Mouse (Mus musculus): ENCODE data around the gene Cecr2. TPM values are rescaled to one million over a fixed set of nuclear protein-coding genes. Genes with fewer than 3 reads are reported as not detected.

Gene Cecr2
- polyA plus RNA-seq, 1 experiment from 2014 or later, result 20.6 TPM

- H3K4me1 ChIP-seq (ENCODE audit: control insufficient read depth, insufficient read depth, low read length), result peaks cover 2% of the 10 kb centered on the region; the same call in 1 of the 2 replicates
- DNase-seq (ENCODE audit: low spot score, missing footprints) (no peak), ATAC-seq (ENCODE audit: low FRiP score) (no peak)
- no peak overlapping the region for H3K4me3 ChIP-seq (ENCODE audit: low read depth, low read length)
- H3K36me3 ChIP-seq (ENCODE audit: control insufficient read depth, insufficient read depth, low read length), result peaks cover 7% of the 10 kb centered on the region; the same call in 1 of the 2 replicates
- no peaks in the 10 kb centered on the region for H3K27me3 ChIP-seq (ENCODE audit: control insufficient read depth, insufficient read depth, low read length)
- no peak overlapping the region for H3K4me2 ChIP-seq
- no peak overlapping the region for H3K9ac ChIP-seq (ENCODE audit: low read length)
- no peak overlapping the region for H3K27ac ChIP-seq (ENCODE audit: low read depth, low read length)
- no peaks in the 10 kb centered on the region for H3K9me3 ChIP-seq (ENCODE audit: control insufficient read depth, low read length)
These were observed 122.7 kb downstream of the Cecr2 start for GRCm38 (mm10) chr6:120788904-120789303.

- Histone ChIP-seq H3K4me1 (ENCODE audit: control insufficient read depth, insufficient read depth, low read length) (no peaks in the 10 kb centered on the region), H3K9ac (ENCODE audit: low read length) (no peak overlapping the region), H3K36me3 (ENCODE audit: control insufficient read depth, insufficient read depth, low read length) (peaks cover 11% of the 10 kb centered on the region; the same call in 1 of the 2 replicates), H3K4me3 (ENCODE audit: low read depth, low read length) (no peak overlapping the region), H3K27me3 (ENCODE audit: control insufficient read depth, insufficient read depth, low read length) (no peaks in the 10 kb centered on the region), H3K27ac (ENCODE audit: low read depth, low read length) (no peak overlapping the region), H3K9me3 (ENCODE audit: control insufficient read depth, low read length) (no peaks in the 10 kb centered on the region), H3K4me2 (no peak overlapping the region)
- 88% methylated on average over 11 of the region's 11 CpGs for WGBS
- ATAC-seq (ENCODE audit: low FRiP score) (no peak), DNase-seq (ENCODE audit: low spot score, missing footprints) (no peak)
These were observed 124.0 kb downstream of the Cecr2 start for GRCm38 (mm10) chr6:120790153-120790552.

GRCm38 (mm10) chr6:120790717-120791116 is 124.5 kb downstream of the Cecr2 start:
- H3K27ac ChIP-seq (ENCODE audit: low read depth, low read length), result no peak overlapping the region
- no peak overlapping the region for H3K4me2 ChIP-seq
- 80% methylated on average over 5 of the region's 5 CpGs for WGBS
- no peaks in the 10 kb centered on the region for H3K9me3 ChIP-seq (ENCODE audit: control insufficient read depth, low read length)
- ATAC-seq (ENCODE audit: low FRiP score) (no peak), DNase-seq (ENCODE audit: low spot score, missing footprints) (no peak)
- H3K4me3 ChIP-seq (ENCODE audit: low read depth, low read length), result no peak overlapping the region
- no peaks in the 10 kb centered on the region for H3K4me1 ChIP-seq (ENCODE audit: control insufficient read depth, insufficient read depth, low read length)
- H3K9ac ChIP-seq (ENCODE audit: low read length), result no peak overlapping the region
- no peaks in the 10 kb centered on the region for H3K27me3 ChIP-seq (ENCODE audit: control insufficient read depth, insufficient read depth, low read length)
- H3K36me3 ChIP-seq (ENCODE audit: control insufficient read depth, insufficient read depth, low read length), result peaks cover 13% of the 10 kb centered on the region; the same call in 1 of the 2 replicates

GRCm38 (mm10) chr6:120792947-120793346 is 126.8 kb downstream of the Cecr2 start:
- H3K4me3 ChIP-seq (ENCODE audit: low read depth, low read length), result no peak overlapping the region
- H3K4me1 ChIP-seq (ENCODE audit: control insufficient read depth, insufficient read depth, low read length), result no peaks in the 10 kb centered on the region
- H3K27me3 ChIP-seq (ENCODE audit: control insufficient read depth, insufficient read depth, low read length), result no peaks in the 10 kb centered on the region
- H3K9ac ChIP-seq (ENCODE audit: low read length), result no peak overlapping the region
- ATAC-seq (ENCODE audit: low FRiP score) (no peak), DNase-seq (ENCODE audit: low spot score, missing footprints) (no peak)
- no peak overlapping the region for H3K27ac ChIP-seq (ENCODE audit: low read depth, low read length)
- peaks cover 18% of the 10 kb centered on the region for H3K36me3 ChIP-seq (ENCODE audit: control insufficient read depth, insufficient read depth, low read length)
- no peak overlapping the region for H3K4me2 ChIP-seq
- H3K9me3 ChIP-seq (ENCODE audit: control insufficient read depth, low read length), result no peaks in the 10 kb centered on the region
- WGBS, result 87% methylated on average over 8 of the region's 8 CpGs

GRCm38 (mm10) chr6:120795422-120796086 is 129.4 kb downstream of the Cecr2 start:
- Histone ChIP-seq H3K27me3 (ENCODE audit: control insufficient read depth, insufficient read depth, low read length) (no peaks in the 10 kb centered on the region), H3K4me1 (ENCODE audit: control insufficient read depth, insufficient read depth, low read length) (no peaks in the 10 kb centered on the region), H3K4me3 (ENCODE audit: low read depth, low read length) (no peak overlapping the region), H3K4me2 (no peak overlapping the region), H3K36me3 (ENCODE audit: control insufficient read depth, insufficient read depth, low read length) (peaks cover 20% of the 10 kb centered on the region), H3K27ac (ENCODE audit: low read depth, low read length) (no peak overlapping the region), H3K9me3 (ENCODE audit: control insufficient read depth, low read length) (no peaks in the 10 kb centered on the region), H3K9ac (ENCODE audit: low read length) (no peak overlapping the region)
- 90% methylated on average over 5 of the region's 5 CpGs for WGBS
- ATAC-seq (ENCODE audit: low FRiP score) (no peak), DNase-seq (ENCODE audit: low spot score, missing footprints) (no peak)

GRCm38 (mm10) chr6:120796111-120796510 is 129.9 kb downstream of the Cecr2 start:
- WGBS, result 96% methylated on average over 2 of the region's 2 CpGs
- H3K9ac ChIP-seq (ENCODE audit: low read length), result no peak overlapping the region
- H3K36me3 ChIP-seq (ENCODE audit: control insufficient read depth, insufficient read depth, low read length), result peaks cover 20% of the 10 kb centered on the region
- no peak overlapping the region for H3K4me3 ChIP-seq (ENCODE audit: low read depth, low read length)
- H3K27ac ChIP-seq (ENCODE audit: low read depth, low read length), result no peak overlapping the region
- no peaks in the 10 kb centered on the region for H3K9me3 ChIP-seq (ENCODE audit: control insufficient read depth, low read length)
- no peak for ATAC-seq (ENCODE audit: low FRiP score)
- H3K27me3 ChIP-seq (ENCODE audit: control insufficient read depth, insufficient read depth, low read length), result no peaks in the 10 kb centered on the region
- H3K4me2 ChIP-seq, result no peak overlapping the region
- peak; percentile 78 for DNase-seq (ENCODE audit: low spot score, missing footprints)
- no peaks in the 10 kb centered on the region for H3K4me1 ChIP-seq (ENCODE audit: control insufficient read depth, insufficient read depth, low read length)

GRCm38 (mm10) chr6:120798019-120798418 is 131.8 kb downstream of the Cecr2 start:
- Histone ChIP-seq H3K9me3 (ENCODE audit: control insufficient read depth, low read length) (no peaks in the 10 kb centered on the region), H3K27me3 (ENCODE audit: control insufficient read depth, insufficient read depth, low read length) (no peaks in the 10 kb centered on the region), H3K36me3 (ENCODE audit: control insufficient read depth, insufficient read depth, low read length) (peaks cover 26% of the 10 kb centered on the region), H3K4me2 (no peak overlapping the region), H3K9ac (ENCODE audit: low read length) (no peak overlapping the region), H3K27ac (ENCODE audit: low read depth, low read length) (no peak overlapping the region), H3K4me3 (ENCODE audit: low read depth, low read length) (no peak overlapping the region), H3K4me1 (ENCODE audit: control insufficient read depth, insufficient read depth, low read length) (no peaks in the 10 kb centered on the region)
- WGBS, result 92% methylated on average over 7 of the region's 7 CpGs
- DNase-seq (ENCODE audit: low spot score, missing footprints), result no peak
- no peak for ATAC-seq (ENCODE audit: low FRiP score)

- no peak overlapping the region for H3K4me3 ChIP-seq (ENCODE audit: low read depth, low read length)
- 93% methylated on average over 4 of the region's 4 CpGs for WGBS
- H3K9me3 ChIP-seq (ENCODE audit: control insufficient read depth, low read length), result no peaks in the 10 kb centered on the region
- H3K27me3 ChIP-seq (ENCODE audit: control insufficient read depth, insufficient read depth, low read length), result no peaks in the 10 kb centered on the region
- no peaks in the 10 kb centered on the region for H3K4me1 ChIP-seq (ENCODE audit: control insufficient read depth, insufficient read depth, low read length)
- no peak overlapping the region for H3K9ac ChIP-seq (ENCODE audit: low read length)
- no peak overlapping the region for H3K4me2 ChIP-seq
- no peak for DNase-seq (ENCODE audit: low spot score, missing footprints)
- peaks cover 24% of the 10 kb centered on the region for H3K36me3 ChIP-seq (ENCODE audit: control insufficient read depth, insufficient read depth, low read length)
- no peak overlapping the region for H3K27ac ChIP-seq (ENCODE audit: low read depth, low read length)
- ATAC-seq (ENCODE audit: low FRiP score), result no peak
These were observed 132.7 kb downstream of the Cecr2 start for GRCm38 (mm10) chr6:120798905-120799304.

GRCm38 (mm10) chr6:120799581-120800041 is 133.4 kb downstream of the Cecr2 start:
- H3K27me3 ChIP-seq (ENCODE audit: control insufficient read depth, insufficient read depth, low read length), result no peaks in the 10 kb centered on the region
- H3K9me3 ChIP-seq (ENCODE audit: control insufficient read depth, low read length), result no peaks in the 10 kb centered on the region
- H3K4me3 ChIP-seq (ENCODE audit: low read depth, low read length), result no peak overlapping the region
- H3K27ac ChIP-seq (ENCODE audit: low read depth, low read length), result no peak overlapping the region
- no peak for DNase-seq (ENCODE audit: low spot score, missing footprints)
- ATAC-seq (ENCODE audit: low FRiP score), result no peak
- peaks cover 20% of the 10 kb centered on the region for H3K36me3 ChIP-seq (ENCODE audit: control insufficient read depth, insufficient read depth, low read length)
- WGBS, result 94% methylated on average over 4 of the region's 4 CpGs
- no peaks in the 10 kb centered on the region for H3K4me1 ChIP-seq (ENCODE audit: control insufficient read depth, insufficient read depth, low read length)
- no peak overlapping the region for H3K9ac ChIP-seq (ENCODE audit: low read length)
- no peak overlapping the region for H3K4me2 ChIP-seq
